Mouse (Mus musculus) gastrocnemius, adult 2 months (tissue): ENCODE measurements around the gene Olfr427. TPM values are rescaled to one million over a fixed set of nuclear protein-coding genes. Genes with fewer than 3 reads are reported as not detected.

Experiments
- DNase-seq: peaks from one replicate; pipeline ENCODE4 v3.0.0; 2022
- H3K27ac ChIP-seq: fragments of 200-600 bp; 2 replicates; pipeline ENCODE4 v1.8.1; 2022; ENCODE audit warnings: mild to moderate bottlenecking
- H3K4me3 ChIP-seq: fragments of 200-600 bp; 2 replicates; pipeline ENCODE4 v1.8.1; 2022; ENCODE audit warnings: mild to moderate bottlenecking, moderate library complexity
- CTCF ChIP-seq: fragments of 200-600 bp; IDR thresholded peaks from 2 replicates; pipeline ENCODE4 v1.8.1; 2022; ENCODE audit warnings: antibody characterized with exemption, mild to moderate bottlenecking, moderate library complexity
- intact Hi-C: fragments of 180-260 bp; cut with DNase I; formaldehyde crosslinking; loops from one replicate; pipeline ENCODE4 v1.15.1; 2025
- total RNA-seq, 2 experiments: library from RNA; stranded (reverse); gene quantifications; 2 replicates each; pipeline ENCODE4 v1.2.3; 2021

The Olfr427 gene
- total RNA-seq, 2 experiments from 2014 or later = not detected

DNA sequence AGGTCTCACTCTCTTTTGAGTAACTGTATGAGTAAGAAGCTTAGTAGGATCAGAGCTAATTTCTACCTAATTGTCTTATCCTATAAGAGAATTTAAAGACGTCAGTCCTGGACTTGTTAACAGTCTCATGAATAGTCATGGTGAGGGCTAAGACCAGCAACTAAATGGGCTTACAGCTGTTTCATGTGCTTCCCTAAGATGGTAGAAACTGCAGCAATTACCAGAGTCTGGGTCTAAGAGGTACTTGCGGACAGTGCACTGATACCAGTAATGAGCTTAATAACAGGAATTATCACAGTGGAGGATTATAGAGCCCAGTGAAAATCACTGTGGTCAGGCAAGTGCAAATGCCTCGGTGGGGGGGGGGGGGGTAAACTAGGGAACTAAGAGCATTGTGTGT, 35.3 kb downstream of the Olfr427 start:
- TF ChIP-seq CTCF = no peak
- DNase-seq = no peak
- no peak overlapping the region for H3K4me3 ChIP-seq
- no peak overlapping the region for H3K27ac ChIP-seq
- intact Hi-C loops = no loop called here

DNA sequence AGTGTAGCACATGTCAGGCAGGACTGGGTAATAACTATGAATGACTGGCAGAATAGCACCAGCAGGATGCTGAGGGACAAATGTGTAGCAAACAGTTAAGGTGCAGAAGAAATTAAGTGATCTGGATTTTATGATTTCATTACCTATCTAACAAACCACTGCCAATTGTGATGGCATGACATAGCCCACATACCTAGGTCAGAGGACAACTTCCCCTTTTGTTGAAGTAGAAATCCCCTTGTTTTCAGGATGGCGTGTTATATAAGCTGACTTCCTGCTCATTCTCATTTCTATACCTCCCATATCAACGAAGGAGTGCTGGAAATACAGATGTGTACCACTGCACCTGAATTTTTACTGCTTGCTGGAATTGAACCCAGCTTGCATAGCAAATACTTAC, 44.7 kb downstream of the Olfr427 start:
- intact Hi-C loops = no loop called here
- no peak overlapping the region for H3K4me3 ChIP-seq
- DNase-seq = no peak
- TF ChIP-seq CTCF = no peak
- no peak overlapping the region for H3K27ac ChIP-seq

DNA sequence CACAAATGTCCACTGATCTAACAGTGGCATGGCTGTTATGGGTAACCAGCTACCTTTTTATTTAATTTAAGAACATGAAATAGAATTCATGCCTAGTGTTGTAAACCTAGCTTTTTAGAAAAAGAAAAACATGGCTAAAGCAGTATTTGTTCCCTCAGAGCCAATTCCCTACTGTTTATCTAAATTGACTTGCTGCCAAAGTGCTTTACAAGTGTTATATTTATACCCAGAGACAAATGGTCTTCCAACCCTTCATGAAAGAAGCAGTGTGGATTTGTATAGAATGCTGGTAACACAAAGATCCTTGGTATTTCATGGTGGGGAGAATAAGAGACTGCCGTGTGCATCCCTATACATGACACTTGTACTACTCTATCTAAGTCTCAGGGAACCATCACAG, 50.0 kb downstream of the Olfr427 start:
- intact Hi-C loops = no loop called here

DNA sequence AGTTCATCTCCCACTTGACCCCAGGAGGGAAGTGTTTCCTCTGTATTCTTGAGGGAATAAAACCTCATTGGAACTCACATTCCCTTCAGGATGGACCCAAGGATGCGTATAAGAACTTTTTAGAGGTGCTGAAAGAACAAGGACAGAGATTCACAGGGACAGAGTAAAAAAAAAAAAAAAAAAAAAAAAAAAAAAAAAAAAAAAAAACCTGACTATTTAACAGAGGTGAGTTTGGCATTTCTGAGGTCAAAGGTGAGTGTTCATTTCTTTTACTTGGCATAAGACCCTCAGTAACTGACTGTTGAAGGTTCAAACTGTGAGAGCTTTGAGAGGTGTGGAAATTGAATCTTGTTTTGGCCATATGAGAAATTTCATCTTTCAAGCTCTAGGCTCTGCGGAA, 52.6 kb downstream of the Olfr427 start:
- intact Hi-C loops = no loop called here
- TF ChIP-seq CTCF = no peak
- no peak overlapping the region for H3K27ac ChIP-seq
- H3K4me3 ChIP-seq = no peak overlapping the region
- no peak for DNase-seq

More for the DNA sequence above, 50.0 kb downstream of the Olfr427 start:
- TF ChIP-seq CTCF = no peak
- Histone ChIP-seq H3K4me3 (no peak overlapping the region), H3K27ac (no peak overlapping the region)
- DNase-seq = no peak

Other genes starting within 250 kb of the Olfr427 start
- gene Ifi211, start 183.8 kb upstream of the Olfr427 start, total RNA-seq = 1 to 10 TPM; 1.1 to 3.3 TPM
- gene Mndal, start 154.4 kb upstream of the Olfr427 start, total RNA-seq = 1 to 10 TPM; 3.1 to 6.1 TPM
- gene Ifi203, start 154.2 kb upstream of the Olfr427 start, total RNA-seq = 1 to 10 TPM; 2.7 to 4.8 TPM
- not detected for gene Ifi202b, start 114.1 kb upstream of the Olfr427 start, total RNA-seq
- gene Ifi205, start 65.1 kb upstream of the Olfr427 start, total RNA-seq = 10 to 100 TPM in 1 of 2 experiments, 1 to 10 TPM in 1; 8.0 to 11.2 TPM
- gene Olfr433, start 56.2 kb upstream of the Olfr427 start, total RNA-seq = not detected
- not detected for gene Olfr432, start 47.7 kb upstream of the Olfr427 start, total RNA-seq
- gene Olfr430, start 30.3 kb upstream of the Olfr427 start, total RNA-seq = not detected
- gene Olfr429, start 12.6 kb upstream of the Olfr427 start, total RNA-seq = not detected
- not detected for gene Olfr231, start 24.3 kb downstream of the Olfr427 start, total RNA-seq
- gene Olfr424, start 34.6 kb downstream of the Olfr427 start, total RNA-seq = not detected
- gene Olfr420, start 58.7 kb downstream of the Olfr427 start, total RNA-seq = not detected
- gene Spta1, start 75.9 kb downstream of the Olfr427 start, total RNA-seq = under 1 TPM; 0.03 to 0.06 TPM
- gene Olfr419, start 155.2 kb downstream of the Olfr427 start, total RNA-seq = not detected
- gene Mptx1, start 233.6 kb downstream of the Olfr427 start, total RNA-seq = not detected